11 mouse cellular contexts compared by ENCODE assay signal in the genomic region with DNA sequence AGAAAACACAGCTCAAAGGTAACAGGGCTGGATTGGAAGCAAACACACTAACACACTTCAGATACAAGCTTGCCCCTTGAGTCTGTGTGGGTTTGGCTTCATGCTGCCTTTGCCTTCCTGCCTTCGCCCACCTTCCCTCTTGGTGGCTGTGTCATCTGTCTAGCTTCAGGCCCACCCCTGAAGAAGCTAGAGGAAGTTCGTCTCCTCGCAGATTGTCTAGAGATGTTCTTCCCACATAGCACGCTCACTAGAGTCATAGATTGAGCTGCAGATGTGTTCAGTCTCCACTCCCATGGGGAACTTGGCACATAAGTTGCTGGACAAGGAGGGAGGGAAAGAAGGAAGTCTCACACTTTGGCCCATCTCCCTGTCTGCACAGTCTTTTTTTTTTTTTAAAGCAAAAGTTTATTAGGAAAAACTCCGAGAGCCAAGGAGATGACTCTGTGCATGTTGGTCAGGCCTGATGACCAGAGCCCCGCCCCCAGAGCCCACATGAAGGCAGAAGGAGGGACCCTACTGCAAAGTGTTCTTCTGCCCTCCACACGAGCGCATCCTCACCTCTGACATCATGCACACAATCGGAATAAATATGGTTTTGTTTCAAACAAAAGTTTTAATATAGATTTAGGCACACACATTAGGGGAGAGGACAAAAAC. TPM values are rescaled to one million over a fixed set of nuclear protein-coding genes. Genes with fewer than 3 reads are reported as not detected.
DNase-seq lines count a peak whose midpoint lies in the region; ATAC-seq and TF ChIP-seq lines count a peak whose summit lies in the region.
"Had no signal": no experiment of that assay in that cellular context is flagged by ENCODE, and none has a peak within 500 bp of the region (broad histone marks: within the 10 kb centered on the region; RNA-seq: fewer than 3 reads in every experiment).

No protein-coding gene starts in this region.

- H3K9ac ChIP-seq in midbrain, postnatal 0 days (replicated peaks; ENCODE audit: low read length, poor library complexity, severe bottlenecking), result no peak overlapping the region

- no peak overlapping the region for H3K4me3 ChIP-seq in cerebellum, adult 2 months (replicated peaks; ENCODE audit: insufficient read depth, low read depth, low read length)
- H3K4me3 ChIP-seq in kidney, adult 2 months (ENCODE audit: insufficient read depth, low read depth, low read length), result no peak overlapping the region
- H3K4me3 ChIP-seq in midbrain, postnatal 0 days (ENCODE audit: low read depth, low read length), result no peak overlapping the region
- H3K4me3 ChIP-seq in midbrain, embryonic 10.5 days, result no peak overlapping the region
- H3K4me3 ChIP-seq in olfactory bulb, adult 2 months (ENCODE audit: insufficient read depth, low read depth, low read length), result no peak overlapping the region

- no peak for TF ChIP-seq POLR2A in cerebellum, adult 2 months (IDR thresholded peaks at IDR 0.05; ENCODE audit: borderline replicate concordance, insufficient read depth, low read length)
- TF ChIP-seq POLR2A in kidney, adult 2 months (IDR thresholded peaks at IDR 0.05; ENCODE audit: low read depth, low read length), result no peak
- TF ChIP-seq POLR2A in olfactory bulb, adult 2 months (IDR thresholded peaks at IDR 0.05; ENCODE audit: insufficient read depth, low read depth, low read length), result no peak

- H3K9me3 ChIP-seq in midbrain, postnatal 0 days (ENCODE audit: low read length), result no peaks in the 10 kb centered on the region
- no peaks in the 10 kb centered on the region for H3K9me3 ChIP-seq in midbrain, embryonic 10.5 days (replicated peaks)

- TF ChIP-seq CTCF in cerebellum, adult 2 months (IDR thresholded peaks at IDR 0.05; ENCODE audit: borderline replicate concordance, insufficient read depth, low read depth, low read length), result no peak
- no peak for TF ChIP-seq CTCF in kidney, adult 2 months (conservative IDR thresholded peaks at IDR 0.05; ENCODE audit: insufficient read depth, insufficient read length, low read depth, low read length)
- no peak for TF ChIP-seq CTCF in midbrain, postnatal 0 days (IDR thresholded peaks at IDR 0.05)
- no peak for TF ChIP-seq CTCF in olfactory bulb, adult 2 months (IDR thresholded peaks at IDR 0.05; ENCODE audit: insufficient read depth, low read depth, low read length)

- no peak for ATAC-seq in midbrain, postnatal 0 days (ENCODE audit: low FRiP score)
- ATAC-seq: forebrain, embryonic 16.5 days; Patski had no signal

- 70% methylated on average over 9 of the region's 9 CpGs for WGBS in cerebellum, adult 2 months
- 63% methylated on average over 9 of the region's 9 CpGs for WGBS in kidney, adult 2 months
- 78% methylated on average over 9 of the region's 9 CpGs for WGBS in midbrain, postnatal 0 days
- 87% methylated on average over 9 of the region's 9 CpGs for WGBS in midbrain, embryonic 10.5 days
- WGBS in olfactory bulb, adult 2 months, result 47% methylated on average over 9 of the region's 9 CpGs

- peaks cover 14% of the 10 kb centered on the region for H3K4me1 ChIP-seq in cerebellum, adult 2 months (ENCODE audit: control insufficient read depth, insufficient read depth, low read length)
- H3K4me1 ChIP-seq in kidney, adult 2 months (ENCODE audit: control insufficient read depth, insufficient read depth, low read length), result peaks cover 16% of the 10 kb centered on the region; the same call in 1 of the 2 replicates
- H3K4me1 ChIP-seq in midbrain, postnatal 0 days (ENCODE audit: insufficient read depth, low read length), result peaks cover 14% of the 10 kb centered on the region; the same call in 1 of the 2 replicates
- H3K4me1 ChIP-seq in midbrain, embryonic 10.5 days, result peaks cover 37% of the 10 kb centered on the region
- peaks cover 33% of the 10 kb centered on the region for H3K4me1 ChIP-seq in olfactory bulb, adult 2 months (ENCODE audit: control insufficient read depth, insufficient read depth, low read length)

- H3K4me2 ChIP-seq in midbrain, postnatal 0 days (ENCODE audit: low read depth, low read length, poor library complexity, severe bottlenecking), result no peak overlapping the region

- no peaks in the 10 kb centered on the region for H3K27me3 ChIP-seq in cerebellum, adult 2 months (ENCODE audit: control insufficient read depth, insufficient read depth, low read length)
- H3K27me3 ChIP-seq in kidney, adult 2 months (replicated peaks; ENCODE audit: control insufficient read depth, insufficient read depth, low read length), result no peaks in the 10 kb centered on the region
- H3K27me3 ChIP-seq in midbrain, postnatal 0 days (ENCODE audit: insufficient read depth, low read length), result no peaks in the 10 kb centered on the region
- no peaks in the 10 kb centered on the region for H3K27me3 ChIP-seq in midbrain, embryonic 10.5 days (ENCODE audit: low read depth, poor library complexity, severe bottlenecking)
- H3K27me3 ChIP-seq: Patski had no signal

- no peaks in the 10 kb centered on the region for H3K36me3 ChIP-seq in kidney, adult 2 months (ENCODE audit: control insufficient read depth, insufficient read depth, low read length)
- peaks cover 16% of the 10 kb centered on the region for H3K36me3 ChIP-seq in midbrain, postnatal 0 days (ENCODE audit: insufficient read depth, low read length)
- peaks cover 35% of the 10 kb centered on the region for H3K36me3 ChIP-seq in midbrain, embryonic 10.5 days

- H3K27ac ChIP-seq in cerebellum, adult 2 months (ENCODE audit: insufficient read depth, low read length), result no peak overlapping the region
- peak overlapping the region; percentile 58; the same call in 1 of the 2 replicates for H3K27ac ChIP-seq in kidney, adult 2 months (ENCODE audit: insufficient read depth, low read depth, low read length)
- 0 out of 2 replicates have a peak overlapping the region, but pooled peaks have one; percentile 44 for H3K27ac ChIP-seq in midbrain, postnatal 0 days (ENCODE audit: low read depth, low read length)
- H3K27ac ChIP-seq in midbrain, embryonic 10.5 days (replicated peaks), result no peak overlapping the region
- peak overlapping the region; percentile 60; the same call in 1 of the 2 replicates for H3K27ac ChIP-seq in olfactory bulb, adult 2 months (ENCODE audit: insufficient read depth, low read depth, low read length)

- peak; percentile 33 for DNase-seq in cerebellum, adult 11-12 months
- DNase-seq in cerebellum, adult 2 months, result no peak
- DNase-seq in kidney, adult 2 months, result no peak
- DNase-seq in kidney, adult 8-10 months, result no peak
- DNase-seq in midbrain, postnatal 0 days (ENCODE audit: low spot score), result no peak
- no peak for DNase-seq in midbrain, embryonic 10.5 days (ENCODE audit: low spot score)
- no peak for DNase-seq in B cell, adult 2 months

RNA-seq across cellular contexts. Expression of a gene that starts 3.1 kb away (rescaled TPM):
- polyA plus RNA-seq in cerebellum, adult 2 months (2012; rRNA removed), result 320 and 325 TPM in 2 replicates
- polyA plus RNA-seq in kidney, adult 2 months (2012; rRNA removed), result 655 and 703 TPM in 2 replicates
- total RNA-seq in midbrain, postnatal 0 days (2014; rRNA removed), result 194 and 243 TPM in 2 replicates
- 529 and 575 TPM in 2 replicates for polyA plus RNA-seq in midbrain, postnatal 0 days (2015; fragmentation: Nextera tagmentation; extraction: Ambion mirVana)
- polyA plus RNA-seq in midbrain, embryonic 10.5 days (2016; fragmentation: Nextera tagmentation; extraction: Ambion mirVana), result 429 and 455 TPM in 2 replicates
- polyA plus RNA-seq in olfactory bulb, adult 2 months (2012; ENCODE audit: insufficient read depth, insufficient read length, low replicate concordance, missing spikeins), result not detected in 2 replicates

RNA-seq across cellular contexts. Expression of a gene that starts 22.6 kb away (rescaled TPM):
- 194 and 198 TPM in 2 replicates for polyA plus RNA-seq in cerebellum, adult 2 months (2012; rRNA removed)
- polyA plus RNA-seq in kidney, adult 2 months (2012; rRNA removed), result 46.3 and 56.0 TPM in 2 replicates
- 379 and 419 TPM in 2 replicates for total RNA-seq in midbrain, postnatal 0 days (2014; rRNA removed)
- 182 and 201 TPM in 2 replicates for polyA plus RNA-seq in midbrain, postnatal 0 days (2015; fragmentation: Nextera tagmentation; extraction: Ambion mirVana)
- polyA plus RNA-seq in midbrain, embryonic 10.5 days (2016; fragmentation: Nextera tagmentation; extraction: Ambion mirVana), result 42.5 and 56.5 TPM in 2 replicates
- not detected in 2 replicates for polyA plus RNA-seq in olfactory bulb, adult 2 months (2012; ENCODE audit: insufficient read depth, insufficient read length, low replicate concordance, missing spikeins)

RNA-seq across cellular contexts. Expression of a gene that starts 46.1 kb away (rescaled TPM):
- 3.1 and 3.4 TPM in 2 replicates for polyA plus RNA-seq in cerebellum, adult 2 months (2012; rRNA removed)
- polyA plus RNA-seq in kidney, adult 2 months (2012; rRNA removed), result 14.9 and 18.0 TPM in 2 replicates
- total RNA-seq in midbrain, postnatal 0 days (2014; rRNA removed), result 19.5 and 32.4 TPM in 2 replicates
- 103 and 104 TPM in 2 replicates for polyA plus RNA-seq in midbrain, postnatal 0 days (2015; fragmentation: Nextera tagmentation; extraction: Ambion mirVana)
- polyA plus RNA-seq in midbrain, embryonic 10.5 days (2016; fragmentation: Nextera tagmentation; extraction: Ambion mirVana), result 260 and 321 TPM in 2 replicates
- not detected in 2 replicates for polyA plus RNA-seq in olfactory bulb, adult 2 months (2012; ENCODE audit: insufficient read depth, insufficient read length, low replicate concordance, missing spikeins)
- total RNA-seq: hematopoietic stem cell, adult 5-6 weeks had no signal

RNA-seq across cellular contexts. Expression of a gene that starts 57.9 kb away (rescaled TPM):
- 22.2 and 25.2 TPM in 2 replicates for polyA plus RNA-seq in cerebellum, adult 2 months (2012; rRNA removed)
- 4.9 and 5.1 TPM in 2 replicates for polyA plus RNA-seq in kidney, adult 2 months (2012; rRNA removed)
- total RNA-seq in midbrain, postnatal 0 days (2014; rRNA removed), result 3.1 and 7.1 TPM in 2 replicates
- polyA plus RNA-seq in midbrain, postnatal 0 days (2015; fragmentation: Nextera tagmentation; extraction: Ambion mirVana), result 2.7 and 3.3 TPM in 2 replicates
- polyA plus RNA-seq in midbrain, embryonic 10.5 days (2016; fragmentation: Nextera tagmentation; extraction: Ambion mirVana), result 0.15 and 1.4 TPM in 2 replicates
- not detected in 2 replicates for polyA plus RNA-seq in olfactory bulb, adult 2 months (2012; ENCODE audit: insufficient read depth, insufficient read length, low replicate concordance, missing spikeins)

Comparison
In these comparisons a context has a peak if more than half of its experiments do, and no peak if none do; other contexts are left out.
1. H3K27ac ChIP-seq: peak in kidney, adult 2 months (single experiment), midbrain, postnatal 0 days (single experiment) and olfactory bulb, adult 2 months (single experiment); none in cerebellum, adult 2 months (single experiment) and midbrain, embryonic 10.5 days (single experiment).
2. RNA of a gene that starts 22.6 kb away (polyA plus RNA-seq): 194 to 198 TPM in cerebellum, adult 2 months, 182 to 201 TPM in midbrain, postnatal 0 days, 46.3 to 56.0 TPM in kidney, adult 2 months and 42.5 to 56.5 TPM in midbrain, embryonic 10.5 days; not detected in olfactory bulb, adult 2 months; every median in the first group is over 10 times any median in the second.